Mouse (Mus musculus): ENCODE data around the gene Slc44a1. TPM values are rescaled to one million over a fixed set of nuclear protein-coding genes. Genes with fewer than 3 reads are reported as not detected.

The Slc44a1 gene
- polyA plus RNA-seq, 2 experiments = 26.6 to 56.4 TPM

DNA sequence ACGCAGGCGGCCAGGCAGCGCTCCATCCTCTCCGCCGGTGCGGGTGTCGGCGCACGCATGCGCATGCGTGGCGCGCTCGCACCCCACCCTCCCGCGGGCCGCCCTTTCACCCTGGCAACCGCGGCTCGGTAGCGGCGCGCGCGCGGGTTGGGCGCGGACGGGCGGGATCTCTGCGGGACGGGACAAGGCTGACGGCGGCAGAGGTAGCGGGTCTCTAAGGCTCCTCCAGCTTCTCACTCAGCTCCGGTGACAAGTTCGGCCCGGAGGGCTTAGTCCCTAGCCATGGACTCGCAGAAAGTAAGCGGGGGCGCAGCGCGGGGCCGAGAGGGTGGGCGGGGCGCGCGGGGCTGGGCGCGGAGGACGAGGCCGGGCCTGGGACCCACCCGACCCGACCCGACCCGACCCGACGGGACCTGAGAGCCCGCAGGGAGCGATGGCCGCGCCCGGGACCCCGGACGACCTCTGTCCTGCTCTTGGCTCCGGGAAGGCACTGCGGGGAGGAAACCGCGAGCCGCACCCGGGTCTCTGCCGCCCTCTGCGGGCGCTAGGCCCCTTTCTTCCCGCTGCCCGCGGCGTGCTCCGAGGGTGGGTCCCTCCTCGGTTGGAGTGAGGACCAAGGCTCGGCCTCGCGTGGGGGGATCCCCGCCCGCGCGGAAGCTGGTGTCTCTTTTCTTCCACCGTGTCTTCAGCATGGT is 191.2 kb downstream of the Slc44a1 start, which contains the start of gene Fsd1l:
Gene Fsd1l, plus strand, starts transcription at position 156 of the 695 bp plus-strand sequence.
- H3K36me3 ChIP-seq (ENCODE audit: control insufficient read depth, insufficient read depth, low read length) = no peaks in the 10 kb centered on the region
- DNase-seq (ENCODE audit: low spot score) (peak; percentile 67), ATAC-seq (ENCODE audit: low FRiP score, low read depth) (peak; percentile 90)
- TF ChIP-seq POLR2A (IDR thresholded peaks at IDR 0.05; ENCODE audit: borderline replicate concordance, extremely low read depth, insufficient read depth, insufficient read length) = peak; percentile 31; the same call in 1 of the 2 replicates
- peak within 1 kb of the TSS; percentile 86 for H3K9ac ChIP-seq (ENCODE audit: low read depth, low read length, severe bottlenecking)
- peaks cover 12% of the 10 kb centered on the region for H3K4me1 ChIP-seq (ENCODE audit: control insufficient read depth, insufficient read depth, low read length)
- H3K27ac ChIP-seq (replicated peaks; ENCODE audit: low read depth, low read length) = peak within 1 kb of the TSS; percentile 63
- H3K4me2 ChIP-seq (replicated peaks; ENCODE audit: low read depth, low read length, severe bottlenecking) = peak within 1 kb of the TSS; percentile 72
- H3K9me3 ChIP-seq (ENCODE audit: control insufficient read depth, low read length) = no peaks in the 10 kb centered on the region
- 0% methylated on average over 54 of the region's 88 CpGs for WGBS
- H3K27me3 ChIP-seq (ENCODE audit: control insufficient read depth, insufficient read depth, low read length) = no peaks in the 10 kb centered on the region
- peak within 1 kb of the TSS; percentile 87 for H3K4me3 ChIP-seq (replicated peaks; ENCODE audit: low read length)

DNA sequence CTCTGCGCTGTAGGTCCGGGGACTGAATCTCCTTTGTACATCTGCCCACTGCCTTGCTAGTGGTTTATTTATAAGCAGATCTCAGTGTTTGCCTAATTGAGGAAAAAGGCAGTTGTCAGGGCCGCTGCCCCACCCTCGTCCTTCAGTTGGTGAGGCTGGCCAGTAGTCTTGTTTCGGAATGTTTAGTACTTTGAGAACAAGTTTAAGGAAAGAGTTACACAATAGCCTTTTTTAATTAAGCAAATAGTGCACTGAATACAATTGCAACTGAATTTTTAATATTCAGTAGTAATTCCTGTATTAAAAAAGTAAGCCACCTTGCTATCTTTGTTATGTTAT is 191.8 kb downstream of the Slc44a1 start:
- peak overlapping the region; percentile 72 for H3K4me2 ChIP-seq (replicated peaks; ENCODE audit: low read depth, low read length, severe bottlenecking)
- H3K9me3 ChIP-seq (ENCODE audit: control insufficient read depth, low read length) = no peaks in the 10 kb centered on the region
- no peaks in the 10 kb centered on the region for H3K27me3 ChIP-seq (ENCODE audit: control insufficient read depth, insufficient read depth, low read length)
- H3K9ac ChIP-seq (ENCODE audit: low read depth, low read length, severe bottlenecking) = peak overlapping the region; percentile 86
- H3K27ac ChIP-seq (replicated peaks; ENCODE audit: low read depth, low read length) = no peak overlapping the region
- peak overlapping the region; percentile 87 for H3K4me3 ChIP-seq (replicated peaks; ENCODE audit: low read length)
- ATAC-seq (ENCODE audit: low FRiP score, low read depth) (no peak), DNase-seq (ENCODE audit: low spot score) (no peak)
- under 1% methylated on average over 5 of the region's 5 CpGs for WGBS
- peaks cover 12% of the 10 kb centered on the region for H3K4me1 ChIP-seq (ENCODE audit: control insufficient read depth, insufficient read depth, low read length)
- no peak for TF ChIP-seq POLR2A (IDR thresholded peaks at IDR 0.05; ENCODE audit: borderline replicate concordance, extremely low read depth, insufficient read depth, insufficient read length)
- no peaks in the 10 kb centered on the region for H3K36me3 ChIP-seq (ENCODE audit: control insufficient read depth, insufficient read depth, low read length)

DNA sequence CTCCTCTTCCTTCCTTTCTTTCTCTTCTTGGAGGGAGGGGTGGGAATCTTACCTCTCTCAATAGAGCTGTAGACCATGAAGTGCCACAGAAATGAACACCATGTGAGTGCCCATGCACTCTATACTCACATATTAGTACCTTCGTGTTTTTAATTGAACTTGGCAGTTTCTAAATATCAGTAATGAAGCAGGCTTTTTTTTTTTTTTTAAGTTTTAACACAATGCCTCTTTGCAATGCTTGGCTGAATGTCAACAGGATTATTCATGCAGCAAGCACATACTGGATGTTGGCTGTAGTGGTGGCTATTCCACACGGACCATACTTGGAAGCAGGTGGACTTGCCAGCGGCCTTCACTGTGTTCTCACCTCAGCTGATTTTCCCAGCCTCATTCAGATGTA is 195.1 kb downstream of the Slc44a1 start:
- H3K27ac ChIP-seq (replicated peaks; ENCODE audit: low read depth, low read length) = no peak overlapping the region
- DNase-seq (ENCODE audit: low spot score) (no peak), ATAC-seq (ENCODE audit: low FRiP score, low read depth) (no peak)
- H3K27me3 ChIP-seq (ENCODE audit: control insufficient read depth, insufficient read depth, low read length) = no peaks in the 10 kb centered on the region
- peaks cover 14% of the 10 kb centered on the region for H3K4me1 ChIP-seq (ENCODE audit: control insufficient read depth, insufficient read depth, low read length)
- H3K4me3 ChIP-seq (replicated peaks; ENCODE audit: low read length) = no peak overlapping the region
- no peak overlapping the region for H3K4me2 ChIP-seq (replicated peaks; ENCODE audit: low read depth, low read length, severe bottlenecking)
- no peaks in the 10 kb centered on the region for H3K36me3 ChIP-seq (ENCODE audit: control insufficient read depth, insufficient read depth, low read length)
- 77% methylated on average over 3 of the region's 3 CpGs for WGBS
- no peaks in the 10 kb centered on the region for H3K9me3 ChIP-seq (ENCODE audit: control insufficient read depth, low read length)
- H3K9ac ChIP-seq (ENCODE audit: low read depth, low read length, severe bottlenecking) = no peak overlapping the region
- no peak for TF ChIP-seq POLR2A (IDR thresholded peaks at IDR 0.05; ENCODE audit: borderline replicate concordance, extremely low read depth, insufficient read depth, insufficient read length)

DNA sequence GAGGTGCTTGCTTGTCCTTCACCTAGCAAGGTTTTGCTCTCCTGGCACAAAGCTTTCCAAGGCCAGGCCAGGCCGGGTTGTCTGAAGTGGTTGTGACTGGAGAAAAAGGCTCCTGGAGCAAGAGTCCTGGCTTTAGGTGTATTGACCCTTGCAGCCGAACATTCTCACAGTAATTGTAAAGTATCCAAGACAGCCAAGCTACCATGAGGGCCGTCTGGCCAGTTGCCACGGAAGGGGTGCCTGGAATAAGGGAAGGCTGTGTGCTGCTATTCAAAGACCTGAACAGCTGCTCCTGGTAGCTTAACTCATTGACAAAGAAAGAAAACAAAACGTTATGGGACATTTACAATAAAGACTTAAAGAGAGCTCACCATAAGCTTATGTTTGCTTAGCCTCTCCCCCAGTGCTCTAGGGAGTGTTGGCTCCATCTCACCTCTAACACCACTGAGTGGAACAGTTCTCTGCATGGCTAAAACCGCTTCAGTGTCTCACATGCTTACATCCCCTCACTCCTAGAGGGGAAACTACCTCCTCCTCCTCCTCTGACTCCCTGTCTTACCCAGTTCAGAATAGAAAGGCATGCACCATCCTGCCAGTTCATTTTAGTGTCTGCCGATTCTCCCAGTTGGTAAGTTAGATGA is 197.2 kb downstream of the Slc44a1 start:
- peaks cover 10% of the 10 kb centered on the region; the same call in 1 of the 2 replicates for H3K4me1 ChIP-seq (ENCODE audit: control insufficient read depth, insufficient read depth, low read length)
- peaks cover 9% of the 10 kb centered on the region; the same call in 1 of the 2 replicates for H3K9me3 ChIP-seq (ENCODE audit: control insufficient read depth, low read length)
- H3K9ac ChIP-seq (ENCODE audit: low read depth, low read length, severe bottlenecking) = no peak overlapping the region
- H3K36me3 ChIP-seq (ENCODE audit: control insufficient read depth, insufficient read depth, low read length) = peaks cover 8% of the 10 kb centered on the region; the same call in 1 of the 2 replicates
- no peaks in the 10 kb centered on the region for H3K27me3 ChIP-seq (ENCODE audit: control insufficient read depth, insufficient read depth, low read length)
- H3K4me2 ChIP-seq (replicated peaks; ENCODE audit: low read depth, low read length, severe bottlenecking) = no peak overlapping the region
- TF ChIP-seq POLR2A (IDR thresholded peaks at IDR 0.05; ENCODE audit: borderline replicate concordance, extremely low read depth, insufficient read depth, insufficient read length) = no peak
- H3K4me3 ChIP-seq (replicated peaks; ENCODE audit: low read length) = no peak overlapping the region
- DNase-seq (ENCODE audit: low spot score) (peak; percentile 40), ATAC-seq (ENCODE audit: low FRiP score, low read depth) (peak; percentile 62)
- H3K27ac ChIP-seq (replicated peaks; ENCODE audit: low read depth, low read length) = no peak overlapping the region
- WGBS = 58% methylated on average over 7 of the region's 7 CpGs

DNA sequence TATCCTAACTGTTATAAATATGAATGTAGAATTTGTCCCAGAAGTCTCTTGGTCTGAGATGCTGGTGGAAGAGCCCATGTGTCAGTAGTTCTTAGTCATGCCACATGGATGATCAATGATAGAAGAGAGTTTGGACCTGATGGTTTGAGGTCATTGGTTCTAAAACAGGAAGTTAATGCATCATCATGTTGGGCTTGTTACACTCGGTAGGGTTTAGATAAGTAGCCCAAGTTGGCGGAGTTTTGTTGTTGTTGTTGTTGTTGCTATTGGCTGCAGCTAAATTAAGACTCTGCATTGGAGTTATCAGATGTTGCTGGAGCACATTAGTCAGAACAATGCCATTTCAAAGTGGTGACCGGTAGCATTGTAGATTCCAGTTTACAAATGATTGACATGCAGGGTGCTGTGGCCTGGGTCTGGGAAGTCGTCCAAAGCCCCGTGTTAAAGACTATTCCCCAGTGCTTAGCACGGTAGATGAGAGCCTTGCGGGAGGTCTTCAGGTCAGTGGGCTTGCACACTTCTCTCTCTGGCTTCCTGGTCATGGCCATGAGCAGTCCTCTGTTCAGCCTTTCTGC is 198.4 kb downstream of the Slc44a1 start:
- ATAC-seq (ENCODE audit: low FRiP score, low read depth) (no peak), DNase-seq (ENCODE audit: low spot score) (no peak)
- peaks cover 9% of the 10 kb centered on the region; the same call in 1 of the 2 replicates for H3K9me3 ChIP-seq (ENCODE audit: control insufficient read depth, low read length)
- no peak overlapping the region for H3K27ac ChIP-seq (replicated peaks; ENCODE audit: low read depth, low read length)
- H3K36me3 ChIP-seq (ENCODE audit: control insufficient read depth, insufficient read depth, low read length) = peaks cover 8% of the 10 kb centered on the region; the same call in 1 of the 2 replicates
- H3K4me1 ChIP-seq (ENCODE audit: control insufficient read depth, insufficient read depth, low read length) = 0 out of 2 replicates have a peak, but pooled peaks cover 3% of the 10 kb centered on the region
- no peaks in the 10 kb centered on the region for H3K27me3 ChIP-seq (ENCODE audit: control insufficient read depth, insufficient read depth, low read length)
- no peak for TF ChIP-seq POLR2A (IDR thresholded peaks at IDR 0.05; ENCODE audit: borderline replicate concordance, extremely low read depth, insufficient read depth, insufficient read length)
- H3K4me3 ChIP-seq (replicated peaks; ENCODE audit: low read length) = no peak overlapping the region
- no peak overlapping the region for H3K9ac ChIP-seq (ENCODE audit: low read depth, low read length, severe bottlenecking)
- H3K4me2 ChIP-seq (replicated peaks; ENCODE audit: low read depth, low read length, severe bottlenecking) = no peak overlapping the region
- 87% methylated on average over 7 of the region's 7 CpGs for WGBS

Measured in limb, embryonic 14.5 days (tissue).